Mouse (Mus musculus) cortical plate, adult 2 months (tissue): ENCODE data around the gene Usp49. TPM values are rescaled to one million over a fixed set of nuclear protein-coding genes. Genes with fewer than 3 reads are reported as not detected.

Experiments
- H3K27ac ChIP-seq: fragments of 200-500 bp; 2 replicates; pipeline ENCODE4 v1.5.1; 2012; ENCODE audit warnings: low read length, control low read depth, inconsistent platforms; ENCODE audit not compliant: insufficient read depth
- H3K4me1 ChIP-seq: fragments of 200-500 bp; 2 replicates; pipeline ENCODE4 v1.6.1; 2011; ENCODE audit warnings: low read length; ENCODE audit not compliant: control insufficient read depth, insufficient read depth
- H3K4me3 ChIP-seq: fragments of 200-500 bp; 2 replicates; pipeline ENCODE4 v1.5.1; 2011; ENCODE audit warnings: mild to moderate bottlenecking, low read length, control low read depth; ENCODE audit not compliant: insufficient read depth
- CTCF ChIP-seq: fragments of 200-500 bp; IDR thresholded peaks from 2 replicates; pipeline ENCODE4 v1.5.1; 2011; ENCODE audit warnings: mild to moderate bottlenecking, control low read depth, low read length; ENCODE audit not compliant: insufficient read depth; ENCODE audit errors: extremely low read depth
- POLR2A ChIP-seq: fragments of 200-500 bp; IDR thresholded peaks from 2 replicates; pipeline ENCODE4 v1.6.1; 2011; ENCODE audit warnings: mild to moderate bottlenecking, low read length, control low read depth; ENCODE audit not compliant: insufficient read depth; ENCODE audit errors: extremely low read depth
- polyA plus RNA-seq: library from polyadenylated mRNA; depleted of rRNA; stranded (reverse); fragments of >200 nt; gene quantifications from 2 replicates; pipeline ENCODE4 v1.2.3, GENCODE M21; 2012

The Usp49 gene
- polyA plus RNA-seq, 1 experiment = 12.4 TPM

GRCm38 (mm10) chr17:47606220-47606619 lies 24.3 kb upstream of the Usp49 start:
- Histone ChIP-seq H3K4me1 (no peaks in the 10 kb centered on the region; the same call in 1 of the 2 replicates), H3K27ac (no peak overlapping the region), H3K4me3 (no peak overlapping the region)
- TF ChIP-seq POLR2A = no peak
- TF ChIP-seq CTCF = 0 out of 2 replicates have a peak, but pooled peaks have one; percentile 10

GRCm38 (mm10) chr17:47609182-47609581 lies 21.3 kb upstream of the Usp49 start:
- TF ChIP-seq POLR2A (no peak), CTCF (no peak)
- Histone ChIP-seq H3K4me1 (peaks cover 5% of the 10 kb centered on the region), H3K27ac (no peak overlapping the region), H3K4me3 (no peak overlapping the region)

GRCm38 (mm10) chr17:47610849-47611660 lies 19.4 kb upstream of the Usp49 start, which contains the start of the genes Bysl, Med20 and Gm20517:
Bysl (minus strand) TSS chr17:47611492.
Med20 (plus strand) TSS chr17:47611582.
Gm20517 (plus strand) TSS chr17:47611589.
- H3K4me3 ChIP-seq = peak within 1 kb of the TSS; percentile 75
- H3K4me1 ChIP-seq = peaks cover 5% of the 10 kb centered on the region
- H3K27ac ChIP-seq = peak within 1 kb of the TSS; percentile 90
- peak; percentile 85 for TF ChIP-seq CTCF
- peak; percentile 80 for TF ChIP-seq POLR2A

- no peak overlapping the region for H3K27ac ChIP-seq
- H3K4me3 ChIP-seq = peak overlapping the region; percentile 75
- no peak for TF ChIP-seq CTCF
- no peak for TF ChIP-seq POLR2A
- H3K4me1 ChIP-seq = peaks cover 5% of the 10 kb centered on the region
These were observed 18.9 kb upstream of the Usp49 start for GRCm38 (mm10) chr17:47611661-47611982.

GRCm38 (mm10) chr17:47614018-47614417 lies 16.5 kb upstream of the Usp49 start:
- no peak overlapping the region for H3K27ac ChIP-seq
- TF ChIP-seq CTCF (peak; percentile 59), POLR2A (no peak)
- H3K4me3 ChIP-seq = no peak overlapping the region
- H3K4me1 ChIP-seq = peaks cover 5% of the 10 kb centered on the region

- Histone ChIP-seq H3K4me3 (no peak overlapping the region), H3K4me1 (peaks cover 5% of the 10 kb centered on the region), H3K27ac (no peak overlapping the region)
- TF ChIP-seq CTCF (no peak), POLR2A (no peak)
These were observed 14.4 kb upstream of the Usp49 start for GRCm38 (mm10) chr17:47616119-47616518.

- TF ChIP-seq CTCF = no peak
- TF ChIP-seq POLR2A = no peak
- no peak overlapping the region for H3K27ac ChIP-seq
- peaks cover 5% of the 10 kb centered on the region for H3K4me1 ChIP-seq
- H3K4me3 ChIP-seq = no peak overlapping the region
These were observed 13.8 kb upstream of the Usp49 start for GRCm38 (mm10) chr17:47616652-47617051.

- no peak overlapping the region for H3K27ac ChIP-seq
- TF ChIP-seq CTCF (no peak), POLR2A (no peak)
- H3K4me1 ChIP-seq = peaks cover under 1% of the 10 kb centered on the region
- H3K4me3 ChIP-seq = no peak overlapping the region
These were observed 12.7 kb upstream of the Usp49 start for GRCm38 (mm10) chr17:47617605-47618307.

- Histone ChIP-seq H3K4me1 (no peaks in the 10 kb centered on the region), H3K4me3 (no peak overlapping the region), H3K27ac (no peak overlapping the region)
- TF ChIP-seq POLR2A (no peak), CTCF (no peak)
These were observed 11.8 kb upstream of the Usp49 start for GRCm38 (mm10) chr17:47618556-47619311.
